Mouse (Mus musculus): ENCODE measurements at regions not wholly inside any gene's neighbourhood (a gene's known extent, or its start where the extent isn't known, plus 50 kb on each side); places are given as distances from the start of the nearest gene placed in this dataset.

GRCm38 (mm10) chr8:92775186-92775585, 51.9 kb upstream of the Mmp2 start:
- dilution Hi-C loops (cut with MboI; ENCODE audit: extremely low pct_ligation_motif_present, extremely low pct_unique_long_range_greater_than_20kb, low sequenced_read_pairs): no loop called here

GRCm38 (mm10) chr8:92777106-92777505, 50.0 kb upstream of the Mmp2 start:
- TF ChIP-seq CHD1 (IDR thresholded peaks at IDR 0.05; ENCODE audit: low read depth, low read length): no peak
- no peak for TF ChIP-seq GABPA (IDR thresholded peaks at IDR 0.05; ENCODE audit: insufficient replicate concordance, low read depth, low read length)
- no peak for TF ChIP-seq PAX5 (IDR thresholded peaks at IDR 0.05; ENCODE audit: low read length)
- no peak for TF ChIP-seq KAT2A (IDR thresholded peaks at IDR 0.05; ENCODE audit: insufficient replicate concordance, low read length)
- no peak for TF ChIP-seq CHD2 (IDR thresholded peaks at IDR 0.05; ENCODE audit: low read length)
- no peak for TF ChIP-seq USF1 (IDR thresholded peaks at IDR 0.05; ENCODE audit: low read depth, low read length)
- TF ChIP-seq SIN3A (IDR thresholded peaks at IDR 0.05; ENCODE audit: low read length): no peak
- no peak for TF ChIP-seq UBTF (IDR thresholded peaks at IDR 0.05; ENCODE audit: low read depth, low read length)
- no peak for TF ChIP-seq ZNF384 (IDR thresholded peaks at IDR 0.05; ENCODE audit: low read depth, low read length)
- TF ChIP-seq MEF2A (IDR thresholded peaks at IDR 0.05; ENCODE audit: borderline replicate concordance, low read depth, low read length): no peak
- no peak for TF ChIP-seq MYC (IDR thresholded peaks at IDR 0.05; ENCODE audit: low read depth, low read length)
- no peak for TF ChIP-seq POLR2A (IDR thresholded peaks at IDR 0.05; ENCODE audit: low read depth, low read length)
- TF ChIP-seq MAX (IDR thresholded peaks at IDR 0.05; ENCODE audit: low read length): no peak
- no peak for TF ChIP-seq BHLHE40 (IDR thresholded peaks at IDR 0.05; ENCODE audit: low read depth, low read length)
- no peak for TF ChIP-seq RCOR1 (conservative IDR thresholded peaks at IDR 0.05; ENCODE audit: low read depth, low read length)
- no peak for TF ChIP-seq ZMIZ1 (IDR thresholded peaks at IDR 0.05; ENCODE audit: low read depth, low read length)
- Histone ChIP-seq H3K27ac (ENCODE audit: insufficient read depth, low read depth) (no peak overlapping the region), H3K79me2 (replicated peaks; ENCODE audit: control insufficient read depth, extremely low read depth, insufficient read depth, poor library complexity, severe bottlenecking) (no peaks in the 10 kb centered on the region), H3K4me3 (replicated peaks in 1 of 3; ENCODE audit: low read depth in 2 of 3, low read length in 2 of 3, poor library complexity in 1 of 3) (no peak overlapping the region), H3K4me2 (ENCODE audit: insufficient read depth, low read depth, poor library complexity, severe bottlenecking) (no peak overlapping the region), H3K4me1 (ENCODE audit: control insufficient read depth in 1 of 2, insufficient read depth in 2 of 2) (no peaks in the 10 kb centered on the region), H3K27me3 (replicated peaks) (no peaks in the 10 kb centered on the region), H3K9me3 (replicated peaks; ENCODE audit: low read length) (peaks cover 90% of the 10 kb centered on the region), H3K9ac (ENCODE audit: insufficient read depth, low read depth) (no peak overlapping the region), H3K36me3 (replicated peaks in 1 of 2; ENCODE audit: control insufficient read depth in 1 of 2, insufficient read depth in 1 of 2, low read length in 1 of 2) (no peaks in the 10 kb centered on the region)
- no peak for DNase-seq (ENCODE audit: extremely low read depth)
- in situ Hi-C loops (cut with MboI; ENCODE audit: low pct_ligation_motif_present, low pct_unique_long_range_greater_than_20kb, low sequenced_read_pairs): no loop called here
- dilution Hi-C loops (cut with MboI; ENCODE audit: extremely low pct_ligation_motif_present, extremely low pct_unique_long_range_greater_than_20kb, low sequenced_read_pairs): no loop called here

More at GRCm38 (mm10) chr8:92775186-92775585, 51.9 kb upstream of the Mmp2 start:
- H3K27ac ChIP-seq (ENCODE audit: insufficient read depth, low read depth): no peak overlapping the region
- no peaks in the 10 kb centered on the region for H3K79me2 ChIP-seq (replicated peaks; ENCODE audit: control insufficient read depth, extremely low read depth, insufficient read depth, poor library complexity, severe bottlenecking)
- no peak overlapping the region for H3K4me2 ChIP-seq (ENCODE audit: insufficient read depth, low read depth, poor library complexity, severe bottlenecking)
- TF ChIP-seq TBP (conservative IDR thresholded peaks at IDR 0.05; ENCODE audit: low read depth, low read length) (no peak), PAX5 (IDR thresholded peaks at IDR 0.05; ENCODE audit: low read length) (no peak), ZNF384 (IDR thresholded peaks at IDR 0.05; ENCODE audit: low read depth, low read length) (no peak), IRF4 (IDR thresholded peaks at IDR 0.05; ENCODE audit: low read depth, low read length) (no peak)
- no peak overlapping the region for H3K4me3 ChIP-seq (replicated peaks in 1 of 3; ENCODE audit: low read depth in 2 of 3, low read length in 2 of 3, poor library complexity in 1 of 3)
- H3K27me3 ChIP-seq (replicated peaks): no peaks in the 10 kb centered on the region
- H3K36me3 ChIP-seq (replicated peaks in 1 of 2; ENCODE audit: control insufficient read depth in 1 of 2, insufficient read depth in 1 of 2, low read length in 1 of 2): no peaks in the 10 kb centered on the region
- in situ Hi-C loops (cut with MboI; ENCODE audit: low pct_ligation_motif_present, low pct_unique_long_range_greater_than_20kb, low sequenced_read_pairs): no loop called here
- no peak overlapping the region for H3K9ac ChIP-seq (ENCODE audit: insufficient read depth, low read depth)
- peaks cover 90% of the 10 kb centered on the region for H3K9me3 ChIP-seq (replicated peaks; ENCODE audit: low read length)
- H3K4me1 ChIP-seq (ENCODE audit: control insufficient read depth in 1 of 2, insufficient read depth in 2 of 2): no peaks in the 10 kb centered on the region
- no peak for DNase-seq (ENCODE audit: extremely low read depth)
